Mouse (Mus musculus) effector memory CD4-positive, alpha-beta T cell, adult 5 months (primary cell): Measurements from ENCODE around the gene Cd200r2. TPM values are rescaled to one million over a fixed set of nuclear protein-coding genes. Genes with fewer than 3 reads are reported as not detected.

Source experiments
- polyA plus RNA-seq: library from polyadenylated mRNA; unstranded; fragments of 100-300 nt; shearing (Covaris generic); gene quantifications from one replicate; pipeline ENCODE4 v1.2.1, GENCODE M21; 2017

The Cd200r2 gene
- polyA plus RNA-seq, result not detected

GRCm38 (mm10) chr16:44866797-44867196 lies at the start of gene Cd200r2:
Gene Cd200r2 (plus strand): TSS chr16:44867097.

DNA sequence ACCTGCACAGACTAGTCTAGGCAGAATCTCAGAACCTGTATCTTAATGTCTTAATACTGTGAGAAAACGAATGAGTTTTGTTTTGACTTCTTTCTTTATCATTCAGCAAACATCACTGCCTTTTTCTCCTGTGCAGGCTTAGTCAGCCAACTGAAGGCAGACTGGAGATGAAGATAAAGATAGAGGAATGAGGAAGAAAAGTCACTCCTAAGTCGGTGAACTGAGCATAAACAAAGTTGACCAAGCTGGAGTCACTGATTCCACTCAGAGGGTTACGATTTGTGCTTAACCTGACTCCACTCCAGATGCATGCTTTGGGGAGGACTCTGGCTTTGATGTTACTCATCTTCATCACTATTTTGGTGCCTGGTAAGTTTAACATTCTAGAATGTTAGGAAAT lies 76.6 kb downstream of the Cd200r2 start, which contains the start of gene Cd200r3:
Gene Cd200r3 (plus strand): TSS at position 211 of the 400 bp plus-strand sequence.

Other genes starting within 250 kb of the Cd200r2 start
- 6.9 TPM for gene Nepro, start 142.8 kb upstream of the Cd200r2 start, polyA plus RNA-seq
- 17.6 TPM for gene Gtpbp8, start 120.7 kb upstream of the Cd200r2 start, polyA plus RNA-seq
- gene Cd200r1, start 101.4 kb upstream of the Cd200r2 start, polyA plus RNA-seq, result 21.7 TPM
- 9.1 TPM for gene Cd200r4, start 55.4 kb upstream of the Cd200r2 start, polyA plus RNA-seq
- not detected for gene Cd200r3, start 76.6 kb downstream of the Cd200r2 start, polyA plus RNA-seq
- not detected for gene Ccdc80, start 226.3 kb downstream of the Cd200r2 start, polyA plus RNA-seq